8 mouse cellular contexts compared by ENCODE assay signal in genomic region chr11:113565006-113565995, GRCm38 (mm10). TPM values are rescaled to one million over a fixed set of nuclear protein-coding genes. Genes with fewer than 3 reads are reported as not detected.
DNase-seq lines count a peak whose midpoint lies in the region; ATAC-seq lines count a peak whose summit lies in the region.

No protein-coding gene starts in this region.

- H3K4me3 ChIP-seq in intestine, embryonic 14.5 days (ENCODE audit: low read depth, low read length), result peak overlapping the region; percentile 60

- H3K9me3 ChIP-seq in intestine, embryonic 14.5 days (ENCODE audit: control insufficient read depth, low read length), result no peaks in the 10 kb centered on the region

- intact Hi-C loops in left cerebral cortex, postnatal 14 days (cut with DNase I), result no loop called here

- peak overlapping the region; percentile 56 for H3K9ac ChIP-seq in intestine, embryonic 14.5 days (ENCODE audit: low read length)

- no peaks in the 10 kb centered on the region for H3K36me3 ChIP-seq in intestine, embryonic 14.5 days (ENCODE audit: control insufficient read depth, insufficient read depth, low read length)

- peak; percentile 85 for ATAC-seq in intestine, embryonic 14.5 days (replicated peaks; ENCODE audit: low FRiP score, low TSS enrichment, low read depth)
- ATAC-seq in megakaryocyte-erythroid progenitor cell, adult 5-6 weeks (replicated peaks; ENCODE audit: low FRiP score, low TSS enrichment, poor library complexity, severe bottlenecking), result peak; percentile 99

- no peak overlapping the region for H3K27ac ChIP-seq in intestine, embryonic 14.5 days (ENCODE audit: low read depth)

- H3K4me1 ChIP-seq in intestine, embryonic 14.5 days (replicated peaks; ENCODE audit: control insufficient read depth, insufficient read depth, low read length), result 0 out of 2 replicates have a peak, but pooled peaks cover 4% of the 10 kb centered on the region

- DNase-seq in adrenal gland, adult (ENCODE audit: inconsistent age in 2 of 2, low spot score in 1 of 2), result peak; percentile 85 to 93
- peak; percentile 94 for DNase-seq in embryo, embryonic 10 days (ENCODE audit: low spot score)
- peak; percentile 75 for DNase-seq in gastrocnemius, postnatal 25 days
- DNase-seq in intestine, embryonic 14.5 days (ENCODE audit: low spot score), result peak; percentile 88
- peak; percentile 74 to 83 for DNase-seq in left cerebral cortex, postnatal 14 days (ENCODE audit: low spot score in 2 of 2)
- peak; percentile 75 for DNase-seq in right cerebral cortex, postnatal 14 days
- DNase-seq in urinary bladder, postnatal 25 days (ENCODE audit: low spot score), result peak; percentile 69

- WGBS in intestine, embryonic 14.5 days, result 8% methylated on average over 34 of the region's 34 CpGs

- no peaks in the 10 kb centered on the region for H3K27me3 ChIP-seq in intestine, embryonic 14.5 days (replicated peaks; ENCODE audit: control insufficient read depth, insufficient read depth, low read length)

- peak overlapping the region; percentile 94 for H3K4me2 ChIP-seq in intestine, embryonic 14.5 days (ENCODE audit: low read length)

RNA-seq across cellular contexts. Expression of gene Sstr2, which starts 53.8 kb away (rescaled TPM):
- total RNA-seq in gastrocnemius, postnatal 25 days (2021), result not detected
- 0.30 and 0.47 TPM in 2 replicates for polyA plus RNA-seq in intestine, embryonic 14.5 days (2014; fragmentation: Nextera tagmentation; extraction: Ambion mirVana)
- total RNA-seq in left cerebral cortex, postnatal 14 days (2021), result 10 to 100 TPM; 35.7 to 36.2 TPM
- total RNA-seq in megakaryocyte-erythroid progenitor cell, adult 5-6 weeks (2014; fragmentation: Nextera tagmentation), result not detected in 2 replicates
- total RNA-seq in megakaryocyte-erythroid progenitor cell, adult 5-6 weeks (2017), result 0.15 TPM in 1 of 2 replicates, not detected in the other

Comparison
In these comparisons a context has a peak if more than half of its experiments do, and no peak if none do; other contexts are left out.
1. RNA of gene Sstr2, which starts 53.8 kb away (total RNA-seq): 35.7 to 36.2 TPM in left cerebral cortex, postnatal 14 days; not detected in gastrocnemius, postnatal 25 days and 0.15 TPM in megakaryocyte-erythroid progenitor cell, adult 5-6 weeks; every median in the first group is over 10 times any median in the second.
2. Peak in every context shown above with its lines, with median percentiles within 50 percentile points of each other: DNase-seq.